In genomic region chr8:92379524-92379923, GRCm38 (mm10) we compare ENCODE assay signal across 20 mouse cellular contexts. TPM values are rescaled to one million over a fixed set of nuclear protein-coding genes. Genes with fewer than 3 reads are reported as not detected.
A peak's percentile ranks its signal among the peaks of the same experiment; 100 is the strongest.
DNase-seq lines count a peak whose midpoint lies in the region; ATAC-seq and TF ChIP-seq lines count a peak whose summit lies in the region.
"Had no signal": no experiment of that assay in that cellular context is flagged by ENCODE, and none has a peak within 500 bp of the region (broad histone marks: within the 10 kb centered on the region; RNA-seq: fewer than 3 reads in every experiment).

No protein-coding gene starts in this region.

- no peaks in the 10 kb centered on the region for H3K36me3 ChIP-seq in hindbrain, embryonic 14.5 days (replicated peaks; ENCODE audit: control insufficient read depth, insufficient read depth)
- H3K36me3 ChIP-seq in hindbrain, embryonic 10.5 days = no peaks in the 10 kb centered on the region
- H3K36me3 ChIP-seq in lung, postnatal 0 days (ENCODE audit: insufficient read depth, low read length) = no peaks in the 10 kb centered on the region
- H3K36me3 ChIP-seq in embryonic facial prominence, embryonic 14.5 days (ENCODE audit: control insufficient read depth, insufficient read depth, low read length) = no peaks in the 10 kb centered on the region
- H3K36me3 ChIP-seq: neural tube, embryonic 12.5 days had no signal

- WGBS in hindbrain, embryonic 14.5 days = 50% methylated on average over 6 of the region's 6 CpGs
- WGBS in hindbrain, embryonic 10.5 days = 57% methylated on average over 6 of the region's 6 CpGs
- WGBS in lung, postnatal 0 days = 14% methylated on average over 6 of the region's 6 CpGs
- 17% methylated on average over 6 of the region's 6 CpGs for WGBS in embryonic facial prominence, embryonic 14.5 days

- no peak for TF ChIP-seq EP300 in lung, postnatal 0 days (IDR thresholded peaks at IDR 0.05)

- no peaks in the 10 kb centered on the region for H3K9me3 ChIP-seq in hindbrain, embryonic 14.5 days (ENCODE audit: control insufficient read depth, low read length)
- no peaks in the 10 kb centered on the region for H3K9me3 ChIP-seq in hindbrain, embryonic 10.5 days
- no peaks in the 10 kb centered on the region for H3K9me3 ChIP-seq in lung, postnatal 0 days (ENCODE audit: low read length)
- H3K9me3 ChIP-seq in embryonic facial prominence, embryonic 14.5 days (ENCODE audit: control insufficient read depth, low read length) = no peaks in the 10 kb centered on the region
- H3K9me3 ChIP-seq: neural tube, embryonic 12.5 days had no signal

- H3K4me2 ChIP-seq in hindbrain, embryonic 14.5 days (replicated peaks) = no peak overlapping the region
- H3K4me2 ChIP-seq in lung, postnatal 0 days (replicated peaks; ENCODE audit: low read depth, low read length) = no peak overlapping the region
- H3K4me2 ChIP-seq in embryonic facial prominence, embryonic 14.5 days (ENCODE audit: low read depth, low read length) = no peak overlapping the region
- H3K4me2 ChIP-seq: liver, embryonic 11.5 days; neural tube, embryonic 12.5 days had no signal

- H3K27me3 ChIP-seq in hindbrain, embryonic 14.5 days (ENCODE audit: control insufficient read depth, insufficient read depth, low read length) = no peaks in the 10 kb centered on the region; the same call in 1 of the 2 replicates
- H3K27me3 ChIP-seq in hindbrain, embryonic 10.5 days (ENCODE audit: insufficient read depth, poor library complexity, severe bottlenecking) = peaks cover 39% of the 10 kb centered on the region
- no peaks in the 10 kb centered on the region; the same call in 1 of the 2 replicates for H3K27me3 ChIP-seq in lung, postnatal 0 days (replicated peaks; ENCODE audit: insufficient read depth, low read length)
- 0 out of 2 replicates have a peak, but pooled peaks cover 4% of the 10 kb centered on the region for H3K27me3 ChIP-seq in embryonic facial prominence, embryonic 14.5 days (replicated peaks; ENCODE audit: control insufficient read depth, insufficient read depth, low read length)

- ATAC-seq in hindbrain, embryonic 14.5 days (ENCODE audit: low FRiP score) = no peak
- ATAC-seq in lung, postnatal 0 days = no peak
- ATAC-seq in embryonic facial prominence, embryonic 14.5 days (ENCODE audit: low read depth) = peak; percentile 84
- ATAC-seq: hindbrain, embryonic 16.5 days had no signal

- H3K4me1 ChIP-seq in hindbrain, embryonic 14.5 days (replicated peaks; ENCODE audit: control insufficient read depth, insufficient read depth, low read length) = no peaks in the 10 kb centered on the region
- peaks cover 23% of the 10 kb centered on the region for H3K4me1 ChIP-seq in hindbrain, embryonic 10.5 days (replicated peaks)
- no peaks in the 10 kb centered on the region for H3K4me1 ChIP-seq in lung, postnatal 0 days (ENCODE audit: insufficient read depth, low read depth, low read length)
- peaks cover 3% of the 10 kb centered on the region; the same call in 1 of the 2 replicates for H3K4me1 ChIP-seq in embryonic facial prominence, embryonic 14.5 days (ENCODE audit: control insufficient read depth, insufficient read depth, low read length)

- no peak overlapping the region for H3K27ac ChIP-seq in hindbrain, embryonic 14.5 days
- H3K27ac ChIP-seq in hindbrain, embryonic 10.5 days = no peak overlapping the region
- no peak overlapping the region for H3K27ac ChIP-seq in lung, postnatal 0 days (ENCODE audit: low read length)
- no peak overlapping the region for H3K27ac ChIP-seq in embryonic facial prominence, embryonic 14.5 days (replicated peaks; ENCODE audit: low read depth, low read length)
- H3K27ac ChIP-seq: heart, adult 2 months; kidney, postnatal 0 days; neural tube, embryonic 12.5 days had no signal

- H3K4me3 ChIP-seq in hindbrain, embryonic 14.5 days (replicated peaks; ENCODE audit: low read length) = no peak overlapping the region
- no peak overlapping the region for H3K4me3 ChIP-seq in hindbrain, embryonic 10.5 days
- no peak overlapping the region for H3K4me3 ChIP-seq in lung, postnatal 0 days (ENCODE audit: low read depth, low read length)
- no peak overlapping the region for H3K4me3 ChIP-seq in embryonic facial prominence, embryonic 14.5 days (ENCODE audit: low read depth, low read length)
- H3K4me3 ChIP-seq: heart, adult 2 months; neural tube, embryonic 12.5 days had no signal

- peak; percentile 22 for DNase-seq in hindbrain, embryonic 14.5 days (ENCODE audit: low spot score)
- DNase-seq in hindbrain, embryonic 10.5 days (ENCODE audit: low spot score) = no peak
- peak; percentile 11 for DNase-seq in lung, postnatal 0 days (ENCODE audit: low spot score)
- no peak for DNase-seq in lung, postnatal 4 days
- DNase-seq in embryonic facial prominence, embryonic 14.5 days (ENCODE audit: low spot score) = peak; percentile 84
- peak; percentile 79 for DNase-seq in retina, postnatal 1 day
- DNase-seq in thymus, postnatal 25 days = no peak
- DNase-seq: adrenal gland, postnatal 25 days; cerebellum, adult 11-12 months; cerebellum, postnatal 36 days; gastrocnemius, postnatal 14 days; heart, adult 2 months; heart, postnatal 36 days; kidney, adult 18-20 months; layer of hippocampus, postnatal 36 days; lung, postnatal 10 days had no signal

- H3K9ac ChIP-seq in hindbrain, embryonic 14.5 days = no peak overlapping the region
- no peak overlapping the region for H3K9ac ChIP-seq in lung, postnatal 0 days (replicated peaks; ENCODE audit: low read depth)
- H3K9ac ChIP-seq in embryonic facial prominence, embryonic 14.5 days (ENCODE audit: low read depth, low read length) = no peak overlapping the region
- H3K9ac ChIP-seq: neural tube, embryonic 12.5 days had no signal

- no peak for TF ChIP-seq CTCF in lung, postnatal 0 days (IDR thresholded peaks at IDR 0.05)

RNA-seq across cellular contexts. Expression of gene Irx5, which starts 22.1 kb away (rescaled TPM):
- 11.0 and 14.5 TPM in 2 replicates for polyA plus RNA-seq in hindbrain, embryonic 14.5 days (2014; fragmentation: Nextera tagmentation; extraction: Ambion mirVana)
- polyA plus RNA-seq in hindbrain, embryonic 10.5 days (2016; fragmentation: Nextera tagmentation; extraction: Ambion mirVana) = 24.3 and 29.7 TPM in 2 replicates
- 19.3 and 21.1 TPM in 2 replicates for polyA plus RNA-seq in lung, postnatal 0 days (2015; fragmentation: Nextera tagmentation; extraction: Ambion mirVana)
- polyA plus RNA-seq in embryonic facial prominence, embryonic 14.5 days (2014; fragmentation: Nextera tagmentation; extraction: Ambion mirVana) = 11.4 and 14.2 TPM in 2 replicates

Comparison
In these comparisons a context has a peak if more than half of its experiments do, and no peak if none do; other contexts are left out.
1. DNase-seq: peak in hindbrain, embryonic 14.5 days (single experiment), lung, postnatal 0 days (single experiment), embryonic facial prominence, embryonic 14.5 days (single experiment) and retina, postnatal 1 day (single experiment); none in hindbrain, embryonic 10.5 days (single experiment), lung, postnatal 4 days (0 of 2) and thymus, postnatal 25 days (single experiment).